Mouse (Mus musculus) gastrocnemius, postnatal 14 days (tissue): ENCODE results near the gene Epas1. TPM values are rescaled to one million over a fixed set of nuclear protein-coding genes. Genes with fewer than 3 reads are reported as not detected.

Source experiments
- DNase-seq: peaks from one replicate; pipeline ENCODE4 v3.0.0; 2021; ENCODE audit warnings: mixed read lengths
- intact Hi-C: fragments of 180-260 bp; cut with DNase I; formaldehyde crosslinking; loops from one replicate; pipeline ENCODE4 v1.15.1; 2025; ENCODE audit warnings: low total_unique reads
- long read RNA-seq, 2 experiments: library from polyadenylated mRNA; stranded (forward); transcript quantifications; one replicate each; pipeline ENCODE4 v2.0.0; 2021
- total RNA-seq, 2 experiments: library from RNA; stranded (reverse); gene quantifications; 2 replicates each; pipeline ENCODE4 v1.2.3; 2021

Gene Epas1
- 100 to 1,000 TPM in 1 of 2 experiments, 10 to 100 TPM in 1; 91.8 to 114 TPM for total RNA-seq
- long read RNA-seq, experiment 1, full-length matches to known transcripts = 37 of 70 reads
- long read RNA-seq, experiment 1, partial matches to known transcripts = 32 of 70 reads
- long read RNA-seq, experiment 1, other reads (novel, unspliced or antisense) = 1 of 70 reads
- long read RNA-seq, experiment 2, full-length matches to known transcripts = 67 of 94 reads
- long read RNA-seq, experiment 2, partial matches to known transcripts = 23 of 94 reads
- long read RNA-seq, experiment 2, other reads (novel, unspliced or antisense) = 4 of 94 reads

DNA sequence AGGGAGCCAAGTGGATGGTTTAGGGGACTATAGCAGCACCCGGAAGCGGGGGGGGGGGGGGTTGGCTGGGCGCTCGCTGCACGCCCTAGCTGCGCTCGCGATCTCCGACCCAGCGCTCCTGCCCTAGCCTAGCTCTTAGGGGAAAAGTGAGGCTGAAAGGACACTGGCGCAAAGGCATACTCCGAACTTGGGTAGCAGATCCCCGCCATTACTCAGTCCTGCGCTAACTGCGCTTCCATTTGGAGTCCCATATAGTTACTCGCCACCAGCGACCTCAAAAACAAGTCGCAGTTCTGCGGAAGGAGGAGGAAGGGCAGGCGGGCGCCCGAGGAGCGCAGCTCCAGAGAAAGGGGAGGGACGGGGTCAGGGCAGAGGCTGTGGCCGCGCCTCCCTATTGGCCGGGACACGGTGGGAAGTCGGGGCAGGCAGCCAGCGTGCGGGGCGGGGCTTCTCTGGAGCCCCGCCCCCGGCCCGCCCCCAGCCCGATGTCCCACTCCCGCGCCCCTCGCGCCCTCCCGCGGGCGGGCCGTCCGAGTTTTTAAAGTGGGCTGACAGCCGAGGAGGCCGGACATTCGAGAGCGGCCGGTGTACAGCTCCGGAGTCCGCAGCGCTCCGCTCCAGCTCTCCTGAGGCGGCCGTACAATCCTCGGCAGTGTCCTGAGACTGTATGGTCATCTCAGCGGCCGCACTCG lies at the start of gene Epas1:
Gene Epas1 (plus strand): TSS at position 571 of the 692 bp plus-strand sequence.
- DNase-seq = peak; percentile 92
- intact Hi-C loops = loop anchor here (10.0 kb wide), 1 partner anchor 52 kb away; no protein-coding TSS in a partner anchor

DNA sequence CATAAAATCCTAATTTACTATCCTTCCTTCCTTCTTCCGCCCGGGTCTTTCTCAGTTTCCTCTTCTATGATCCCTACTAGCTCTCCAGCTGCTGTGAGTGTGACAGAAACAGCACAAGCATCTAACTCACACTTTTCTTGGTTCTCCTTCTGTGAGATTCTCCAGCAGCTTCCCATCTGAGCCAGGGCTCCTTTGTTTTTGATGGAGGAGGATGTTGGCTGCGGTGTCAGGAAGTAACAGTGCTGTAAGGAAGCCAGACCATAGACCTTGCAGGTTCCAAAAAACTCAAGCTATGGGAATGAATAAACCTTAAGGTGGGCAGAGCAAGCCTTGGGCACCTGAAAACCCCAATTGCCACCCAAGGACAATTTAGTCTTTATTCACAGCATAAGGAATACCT lies 48.3 kb upstream of the Epas1 start:
- intact Hi-C loops = no loop called here
- no peak for DNase-seq

DNA sequence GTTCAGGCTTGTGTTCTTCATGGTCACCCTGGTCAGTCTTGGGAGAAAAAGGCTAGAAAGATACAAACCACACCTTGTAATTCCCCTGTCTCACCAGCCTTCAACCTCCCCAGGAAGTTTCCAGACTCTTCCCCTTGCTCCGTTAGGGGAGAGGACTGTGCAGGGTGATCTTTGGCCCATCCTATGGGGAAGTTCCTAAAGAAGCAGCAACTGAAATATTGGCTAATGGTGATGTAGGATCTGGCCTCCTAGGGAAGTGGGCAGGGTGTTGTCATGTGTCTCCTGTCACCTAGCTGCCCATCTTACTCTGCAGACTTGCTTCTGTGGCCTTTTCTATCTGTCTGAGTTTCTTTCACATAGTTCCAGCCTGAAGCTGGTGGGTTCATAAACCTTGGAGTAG lies 47.0 kb upstream of the Epas1 start:
- intact Hi-C loops = no loop called here
- no peak for DNase-seq

DNA sequence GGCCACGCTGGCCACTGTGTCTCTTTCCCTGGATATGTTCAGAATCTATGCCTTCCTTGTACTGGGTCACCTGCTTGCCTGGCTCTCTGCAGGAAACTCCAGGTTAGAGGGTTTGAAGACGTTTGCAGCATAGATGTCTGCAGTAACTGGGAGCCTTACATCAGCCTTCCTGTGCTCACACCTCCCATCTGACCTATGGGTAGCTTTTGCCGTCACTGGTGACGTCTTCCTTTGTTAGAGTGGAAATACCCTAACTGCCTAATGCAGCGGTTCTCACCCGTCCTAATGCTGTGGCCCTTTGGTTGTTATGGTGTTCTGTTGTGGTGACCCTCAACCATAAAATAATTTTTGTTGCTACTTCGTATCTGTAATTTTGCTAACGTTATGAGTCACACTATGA lies 43.7 kb upstream of the Epas1 start:
- intact Hi-C loops = no loop called here
- no peak for DNase-seq

DNA sequence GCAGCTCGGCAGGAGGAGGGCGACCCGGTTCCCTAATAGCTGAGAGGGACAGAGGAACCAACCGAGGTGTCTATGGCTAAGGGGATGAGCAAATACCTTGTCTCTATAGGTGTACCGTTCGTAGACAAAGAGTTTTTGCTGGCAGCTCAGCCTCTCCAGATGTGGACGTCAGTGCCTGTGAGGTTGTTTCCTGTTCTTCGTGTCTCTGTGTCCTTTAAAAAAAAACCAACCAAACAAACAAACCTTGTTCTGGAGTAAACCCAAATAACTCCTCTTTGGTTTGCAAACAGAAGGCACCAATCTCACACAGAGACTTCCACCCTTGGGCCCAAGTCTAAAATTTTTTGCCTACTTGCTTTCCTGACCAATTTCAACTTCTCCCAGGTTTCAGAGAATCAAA lies 43.1 kb upstream of the Epas1 start:
- no peak for DNase-seq
- intact Hi-C loops = no loop called here

DNA sequence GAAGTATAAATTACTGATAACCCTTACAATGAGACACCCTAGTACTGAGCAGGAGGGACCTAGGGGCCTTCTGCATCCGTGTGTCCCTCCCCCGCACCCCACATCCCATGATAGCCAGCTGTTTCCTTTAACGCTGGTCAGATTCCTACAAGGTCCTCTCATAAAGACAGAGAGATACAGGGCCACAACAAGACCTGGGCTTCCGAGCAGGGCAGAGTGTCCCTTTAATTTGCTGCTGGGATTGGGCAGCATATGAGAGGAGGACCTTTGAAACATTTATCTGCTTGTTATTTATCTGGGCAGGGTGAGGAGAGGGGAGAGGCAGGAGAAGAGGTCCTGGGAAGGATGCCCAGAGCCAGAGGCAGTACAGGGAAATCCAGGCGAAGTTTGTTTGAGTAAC lies 41.6 kb upstream of the Epas1 start:
- no peak for DNase-seq
- intact Hi-C loops = no loop called here

DNA sequence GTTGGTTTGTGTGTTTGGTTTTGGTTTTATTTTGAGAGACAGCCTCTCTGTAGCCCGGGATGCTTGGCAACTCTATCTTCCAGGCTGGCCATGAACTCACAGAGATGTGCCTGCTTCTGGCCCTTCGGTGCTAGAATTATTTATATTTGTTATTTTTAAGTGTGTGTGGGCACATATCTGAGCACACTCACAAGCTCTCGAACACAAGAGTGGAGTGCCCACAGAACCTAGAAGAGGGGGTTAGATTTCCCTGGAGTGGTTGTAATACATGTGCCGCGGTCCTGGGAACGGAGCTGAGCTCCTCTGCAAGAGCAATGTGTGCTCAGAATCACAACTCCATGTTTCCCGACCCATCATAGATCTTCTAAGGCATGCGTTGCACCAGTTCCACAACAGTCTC lies 40.9 kb upstream of the Epas1 start:
- DNase-seq = no peak
- intact Hi-C loops = no loop called here

DNA sequence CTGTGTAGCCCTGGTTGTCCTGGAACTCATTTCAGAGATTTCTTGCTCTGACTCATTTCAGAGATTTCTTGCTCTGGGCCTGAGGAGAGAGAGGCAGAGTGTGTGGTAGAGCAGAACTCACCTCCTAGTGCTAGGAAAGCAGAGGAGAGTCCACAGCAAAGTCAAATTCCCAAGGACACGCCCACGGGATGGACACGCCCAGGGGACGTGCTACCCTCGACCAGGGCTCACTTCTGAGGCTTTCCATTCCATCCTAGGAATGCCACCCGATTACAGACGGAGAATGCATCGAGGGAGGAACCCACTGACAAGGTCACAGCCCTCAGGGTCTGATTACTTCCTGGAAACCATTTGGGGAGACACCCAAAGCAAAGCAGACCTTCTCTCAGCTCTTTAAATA lies 39.9 kb upstream of the Epas1 start:
- DNase-seq = no peak
- intact Hi-C loops = no loop called here

DNA sequence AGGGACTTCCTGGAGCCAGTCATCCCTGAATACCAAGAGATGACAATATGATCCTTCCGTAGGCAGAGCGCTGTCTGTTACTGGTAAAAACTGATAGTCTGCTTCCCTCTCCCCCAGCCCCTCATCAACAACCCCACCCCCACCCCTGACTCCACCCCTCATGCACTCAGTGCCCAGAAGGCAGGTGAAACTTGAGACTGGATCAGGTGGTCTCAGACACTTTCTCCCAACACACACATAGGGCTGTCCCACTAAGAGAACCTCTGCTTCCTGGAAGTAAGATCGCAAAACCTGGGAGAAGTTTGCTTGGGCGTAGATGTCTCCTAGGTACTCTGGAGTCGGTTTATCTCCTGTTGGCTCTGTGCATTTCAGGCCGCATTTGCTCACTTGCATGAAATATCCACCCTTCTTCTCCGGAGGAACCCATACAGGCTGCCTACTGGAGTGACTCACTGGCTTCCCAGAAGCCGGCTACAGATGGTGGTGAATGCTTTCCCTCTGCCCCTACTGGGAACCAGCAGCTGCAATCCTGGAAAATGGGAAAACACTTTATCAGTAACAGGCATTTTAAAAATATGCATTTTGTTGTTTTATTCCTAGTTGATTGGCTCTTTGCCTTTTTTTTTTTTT lies 28.6 kb upstream of the Epas1 start:
- intact Hi-C loops = no loop called here

DNA sequence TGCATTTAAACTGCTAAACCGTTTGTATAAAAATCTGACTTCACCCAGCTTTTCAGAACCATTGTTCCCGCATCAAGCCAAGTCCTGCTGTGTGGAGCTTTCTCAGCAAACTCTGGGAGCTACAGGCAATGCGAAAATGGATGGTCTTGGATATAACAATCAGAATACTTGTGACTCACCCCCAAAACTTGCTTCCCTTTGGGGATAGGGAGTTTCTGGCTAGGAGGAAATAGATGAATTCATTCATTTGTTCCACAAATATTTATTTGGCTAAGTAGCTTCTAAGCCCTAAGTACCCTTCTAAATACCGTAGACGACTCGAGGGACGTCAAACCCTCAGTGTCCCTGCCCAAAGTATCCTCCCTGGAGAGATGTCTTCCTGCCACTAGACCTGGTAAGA lies 27.0 kb upstream of the Epas1 start:
- DNase-seq = peak; percentile 11

More for the DNA sequence above, 28.6 kb upstream of the Epas1 start:
- DNase-seq = no peak

DNA sequence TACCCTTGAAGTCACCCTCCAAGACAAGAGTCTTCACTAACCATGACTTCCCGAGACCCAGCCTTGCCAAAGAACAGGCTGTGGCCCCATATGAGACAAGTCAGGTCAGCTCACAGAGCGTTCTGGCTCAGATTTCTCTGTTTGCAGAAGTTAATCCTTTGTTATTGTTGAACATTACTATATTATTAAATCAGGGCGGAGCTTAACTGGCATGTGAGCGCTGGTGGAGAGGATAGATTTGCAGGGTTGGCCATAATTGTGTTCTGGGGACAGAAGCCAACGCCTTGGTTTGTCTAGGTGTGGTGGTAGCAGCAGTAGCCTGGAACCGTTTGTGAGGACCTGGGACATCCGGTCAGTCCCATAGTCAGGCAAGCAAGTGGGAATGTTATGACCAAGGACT lies 26.5 kb upstream of the Epas1 start:
- intact Hi-C loops = no loop called here

More for the DNA sequence above, 27.0 kb upstream of the Epas1 start:
- intact Hi-C loops = no loop called here

DNA sequence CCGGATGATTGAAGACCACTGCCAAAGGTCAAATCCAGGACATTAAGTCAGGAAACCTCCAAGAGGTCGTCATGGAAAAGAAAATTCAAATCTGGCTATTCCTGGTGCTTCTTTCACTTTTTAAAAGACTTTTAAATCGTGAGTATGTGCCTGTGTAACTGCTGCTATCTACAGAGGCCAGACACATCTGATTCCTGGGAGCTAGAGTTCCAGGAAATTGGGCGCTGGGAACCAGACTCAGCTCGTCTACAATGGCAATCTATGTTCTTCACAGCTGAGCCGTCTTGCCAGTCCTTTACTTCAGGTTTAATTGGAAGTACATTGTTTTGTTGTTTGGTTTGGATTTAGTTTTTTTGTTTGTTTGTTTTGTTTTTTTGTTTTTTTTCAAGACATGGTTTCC lies 22.2 kb upstream of the Epas1 start:
- DNase-seq = no peak
- intact Hi-C loops = no loop called here

More for the DNA sequence above, 26.5 kb upstream of the Epas1 start:
- no peak for DNase-seq

DNA sequence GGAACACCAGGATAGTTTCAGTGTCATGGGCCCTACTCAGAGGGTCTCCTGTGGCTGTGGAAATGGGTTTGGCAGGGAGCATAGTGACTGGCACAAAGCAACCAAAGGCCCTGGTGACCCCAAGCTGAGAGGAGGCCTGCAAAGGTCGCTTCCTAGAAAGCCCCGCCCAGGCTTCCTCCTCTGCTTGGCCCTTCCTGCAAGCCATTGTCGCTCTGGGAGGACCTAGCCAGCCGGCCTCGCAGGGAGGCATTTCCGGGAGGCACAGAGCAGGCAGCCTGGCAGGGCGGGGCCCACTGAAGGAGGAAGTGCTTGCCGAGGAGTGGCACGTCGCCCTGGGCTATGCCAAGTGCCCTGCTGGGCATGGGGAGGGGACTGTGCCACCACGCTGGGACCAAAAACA lies 21.5 kb upstream of the Epas1 start:
- intact Hi-C loops = no loop called here

DNA sequence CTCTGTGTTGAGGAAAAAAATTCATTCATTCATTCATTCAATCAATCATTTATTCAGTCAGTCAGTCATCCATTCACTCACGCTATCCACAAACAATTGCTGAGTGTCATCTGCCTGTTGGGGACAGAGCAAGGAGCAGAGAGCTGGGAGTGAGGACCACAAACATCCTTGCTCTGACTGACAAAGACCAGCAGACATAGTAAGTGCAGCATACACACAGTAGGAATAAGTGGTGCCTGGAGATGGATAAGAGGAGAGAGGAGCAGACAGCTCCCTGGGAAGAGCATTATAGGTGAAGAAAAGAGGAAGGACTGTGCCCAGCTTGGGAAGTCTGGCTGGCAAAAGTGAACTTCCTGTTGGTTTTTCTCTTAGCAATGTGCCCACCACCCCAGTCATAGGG lies 21.0 kb upstream of the Epas1 start:
- intact Hi-C loops = no loop called here
- DNase-seq = no peak

More for the DNA sequence above, 21.5 kb upstream of the Epas1 start:
- DNase-seq = peak; percentile 75

DNA sequence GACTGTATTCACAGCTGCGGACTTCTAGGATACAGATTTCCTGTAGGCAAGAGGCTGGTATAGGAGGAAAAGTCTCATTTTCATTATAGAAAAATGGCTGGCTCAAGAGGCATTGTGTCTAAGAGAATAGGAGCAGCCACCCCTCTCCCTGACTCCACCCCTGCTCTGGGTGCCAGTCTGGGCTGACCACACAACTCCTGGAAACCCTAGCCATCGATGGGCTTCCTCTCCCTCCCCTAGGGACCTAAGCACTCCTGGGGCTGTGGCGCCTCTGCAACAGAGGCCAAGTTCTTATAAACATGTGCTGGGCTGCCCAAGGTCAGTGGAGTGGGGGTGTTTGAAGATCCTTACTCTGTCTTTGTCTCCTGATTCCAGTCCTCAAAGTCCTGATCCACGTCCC lies 19.9 kb upstream of the Epas1 start:
- intact Hi-C loops = no loop called here
- no peak for DNase-seq

DNA sequence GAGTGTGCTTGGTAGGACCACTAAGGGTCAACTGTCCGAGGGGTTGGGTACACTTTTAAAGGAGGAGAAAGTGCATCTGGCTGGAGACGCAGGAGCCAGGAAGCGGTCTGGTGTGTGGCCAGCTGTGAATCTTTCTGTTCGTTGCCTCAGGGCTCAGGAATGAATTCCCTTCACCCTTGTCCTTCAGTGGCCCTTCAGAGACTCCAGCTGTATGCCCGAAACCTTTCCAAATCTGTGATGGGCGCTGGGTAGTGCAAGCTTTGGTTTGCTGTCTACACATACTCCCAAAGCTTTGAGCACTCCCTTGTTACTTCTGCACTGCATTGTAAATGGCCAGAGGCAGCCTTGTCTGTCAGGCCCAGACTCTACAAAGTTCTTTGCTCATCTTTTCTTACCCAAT lies 15.0 kb upstream of the Epas1 start:
- intact Hi-C loops = no loop called here
- no peak for DNase-seq

DNA sequence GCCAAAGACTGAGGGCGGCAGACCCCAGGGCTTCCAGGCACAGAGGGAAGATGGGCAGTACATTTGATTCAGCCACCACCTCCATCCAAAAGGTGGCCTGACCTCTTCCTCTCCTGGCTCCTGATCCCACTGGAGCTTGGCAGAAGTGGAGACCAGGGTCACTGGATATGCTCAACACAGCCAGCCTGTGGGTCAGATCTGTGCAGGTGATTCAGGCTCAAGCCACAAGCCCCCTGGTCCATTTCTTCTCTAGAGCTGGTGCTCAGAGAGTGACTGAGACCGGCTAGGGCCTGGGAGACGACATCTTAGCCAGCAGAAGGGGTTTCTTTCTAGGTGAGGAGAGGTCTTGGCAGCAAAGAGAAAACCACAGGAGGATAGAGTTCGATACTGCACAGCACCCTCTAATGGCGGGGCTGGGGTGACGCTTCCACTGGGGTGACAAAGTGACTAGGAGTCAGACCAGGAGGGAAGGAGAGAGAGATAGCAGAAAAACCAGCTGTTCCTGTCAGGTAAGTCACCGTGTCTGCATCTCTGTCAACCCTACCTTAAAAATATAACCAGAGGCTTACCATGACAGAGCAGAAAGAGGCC lies 10.1 kb upstream of the Epas1 start:
- intact Hi-C loops = loop anchor here (10.0 kb wide), 1 partner anchor 209 kb away; no protein-coding TSS in a partner anchor
- no peak for DNase-seq

DNA sequence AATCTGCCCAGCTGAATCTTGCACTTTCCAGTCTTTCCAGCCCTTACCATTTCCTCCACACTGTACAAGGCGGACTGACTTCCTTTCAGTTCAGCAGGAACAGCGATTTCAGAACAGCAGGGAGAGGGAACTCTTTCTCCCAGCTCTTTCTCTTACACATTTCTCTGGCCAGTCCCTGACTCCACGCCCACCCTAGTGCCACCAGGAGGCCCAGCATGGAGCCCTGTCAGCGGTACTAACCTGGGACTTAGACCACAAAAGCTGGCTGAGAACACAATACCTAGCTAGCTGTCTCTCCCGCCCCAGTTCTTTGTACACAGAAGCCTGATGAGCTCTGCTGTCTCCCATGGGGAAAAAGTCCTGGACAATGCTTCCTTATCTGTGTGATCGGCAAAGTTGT lies 8.6 kb upstream of the Epas1 start:
- intact Hi-C loops = loop anchor here (5.0 to 10.0 kb wide), 2 partner anchors 143 to 210 kb away; no protein-coding TSS in a partner anchor
- no peak for DNase-seq

DNA sequence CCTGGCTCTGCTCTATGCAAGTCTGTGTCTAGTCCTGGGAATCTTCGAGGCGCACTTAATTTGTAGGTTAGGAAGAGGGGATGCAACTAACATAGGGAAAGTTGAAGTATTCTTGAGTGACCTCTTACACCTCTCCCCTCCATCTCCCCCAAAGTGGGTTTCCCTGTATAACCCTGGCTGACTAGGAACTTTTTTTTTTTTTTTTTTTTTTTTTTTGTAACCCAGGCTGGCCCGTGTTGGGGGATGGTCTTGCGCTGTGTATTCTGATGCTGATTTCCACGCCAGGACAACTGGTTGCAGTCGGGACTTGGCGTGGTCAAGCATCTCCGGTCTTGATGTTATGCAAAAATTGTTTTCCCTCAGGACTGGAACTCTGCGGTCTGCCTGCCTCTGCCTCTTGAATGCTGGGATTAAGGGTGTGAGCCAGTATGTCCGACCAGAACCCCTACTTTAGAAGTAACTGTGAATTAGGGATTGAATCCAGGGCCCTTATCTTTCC lies 2.1 kb upstream of the Epas1 start:
- intact Hi-C loops = loop anchor here (10.0 kb wide), 1 partner anchor 53 kb away; no protein-coding TSS in a partner anchor
- DNase-seq = no peak
